Mouse (Mus musculus) kidney, embryonic 15.5 days (tissue): Measurements from ENCODE around the gene Mrgpra1. TPM values are rescaled to one million over a fixed set of nuclear protein-coding genes. Genes with fewer than 3 reads are reported as not detected.
"Not testable (repeated sequence)": the region's sequence is repeated elsewhere in the genome, so short reads cannot be mapped to it uniquely, and the experiment has no call there.

Experiments used
- ATAC-seq: fragments of 200-750 bp; cut with Nextera tagmentation; replicated peaks from 2 replicates; pipeline ENCODE4 v1.8.0; 2017; ENCODE audit warnings: moderate TSS enrichment; ENCODE audit not compliant: low FRiP score
- H3K27ac ChIP-seq: fragments of 300-500 bp; sonication (generic); 2 replicates; pipeline ENCODE4 v1.5.1; 2015; ENCODE audit warnings: mild to moderate bottlenecking, inconsistent platforms
- H3K27me3 ChIP-seq: fragments of 300-500 bp; sonication (generic); 2 replicates; pipeline ENCODE4 v1.6.1; 2015; ENCODE audit warnings: inconsistent platforms
- H3K36me3 ChIP-seq: fragments of 300-500 bp; sonication (generic); 2 replicates; pipeline ENCODE4 v1.6.1; 2015; ENCODE audit warnings: inconsistent platforms
- H3K4me1 ChIP-seq: fragments of 300-500 bp; sonication (generic); 2 replicates; pipeline ENCODE4 v1.6.1; 2015; ENCODE audit warnings: inconsistent platforms
- H3K4me2 ChIP-seq: fragments of 300-500 bp; sonication (generic); 2 replicates; pipeline ENCODE4 v1.6.1; 2015; ENCODE audit warnings: moderate library complexity, mild to moderate bottlenecking, inconsistent platforms
- H3K4me3 ChIP-seq: fragments of 300-500 bp; sonication (generic); replicated peaks from 2 replicates; pipeline ENCODE4 v1.5.1; 2015; ENCODE audit warnings: mild to moderate bottlenecking, inconsistent platforms
- H3K9ac ChIP-seq: fragments of 300-500 bp; sonication (generic); 2 replicates; pipeline ENCODE4 v1.6.1; 2015; ENCODE audit warnings: mild to moderate bottlenecking, inconsistent platforms
- H3K9me3 ChIP-seq: fragments of 300-500 bp; sonication (generic); replicated peaks from 2 replicates; pipeline ENCODE4 v1.6.1; 2016; ENCODE audit warnings: inconsistent platforms
- WGBS: fragments of 180-500 bp; shearing (Covaris S2); methylation state at CpG from one replicate; pipeline ENCODE4 v1.1.7; 2015; ENCODE audit warnings: mixed read lengths; 5-methylcytosine and 5-hydroxymethylcytosine counted together
- polyA plus RNA-seq: library from polyadenylated mRNA; unstranded; fragments of >200 nt; fragmentation: Nextera tagmentation; extraction: Ambion mirVana; gene quantifications from 2 replicates; pipeline ENCODE4 v1.2.1, GENCODE M21; 2015

The Mrgpra1 gene
- polyA plus RNA-seq: not detected in 2 replicates

DNA sequence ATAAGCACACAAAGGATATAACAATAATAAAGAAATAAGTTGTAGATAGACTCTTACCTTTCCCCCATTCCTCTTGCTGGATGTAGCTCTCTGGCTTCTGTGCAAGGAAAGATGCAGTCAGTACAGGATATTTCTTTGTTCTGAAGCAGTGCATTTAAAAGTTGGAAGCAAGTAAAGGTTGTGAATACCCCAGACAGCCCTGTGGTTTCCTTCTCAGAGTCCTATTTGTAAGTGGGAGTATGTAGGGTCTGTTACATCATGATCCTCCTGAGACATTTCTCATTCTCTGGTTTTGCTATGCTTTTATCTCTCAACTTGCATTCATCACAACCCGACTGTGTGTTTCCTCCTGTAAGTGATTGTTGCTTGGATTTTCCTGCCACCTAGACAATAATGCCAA lies at the start of gene Mrgpra1:
TSS of gene Mrgpra1 (minus strand) at position 101 of the 400 bp plus-strand sequence.
- 82% methylated on average over 1 of the region's 1 CpGs for WGBS
- H3K9ac ChIP-seq: no peak within 1 kb of the TSS
- H3K27me3 ChIP-seq: no peaks in the 10 kb centered on the region
- H3K36me3 ChIP-seq: no peaks in the 10 kb centered on the region
- no peak within 1 kb of the TSS for H3K4me3 ChIP-seq
- H3K27ac ChIP-seq: no peak within 1 kb of the TSS
- ATAC-seq: no peak
- peaks cover 4% of the 10 kb centered on the region for H3K9me3 ChIP-seq
- H3K4me1 ChIP-seq: no peaks in the 10 kb centered on the region
- H3K4me2 ChIP-seq: no peak within 1 kb of the TSS

DNA sequence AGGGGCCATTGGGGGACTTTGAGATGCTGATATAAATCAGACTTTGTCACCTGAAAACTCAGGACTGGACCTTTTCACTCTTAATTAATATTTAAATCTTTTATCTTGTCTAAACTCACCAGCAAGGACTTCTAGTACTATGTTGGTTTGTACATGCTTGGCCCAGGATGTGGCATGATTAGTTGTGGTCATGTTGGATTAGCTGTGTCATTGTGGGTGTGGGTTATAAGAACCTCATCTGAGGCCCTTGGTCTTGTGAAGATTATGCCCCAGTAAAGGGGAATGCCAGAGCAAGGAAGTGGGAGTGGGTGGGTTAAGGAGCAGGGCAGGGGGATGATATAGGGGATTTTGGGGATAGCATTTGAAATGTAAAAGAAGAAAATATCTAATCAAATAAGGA lies 47.1 kb upstream of the Mrgpra1 start:
- Histone ChIP-seq H3K27ac (no peak overlapping the region), H3K9me3 (peaks cover 4% of the 10 kb centered on the region; the same call in 1 of the 2 replicates), H3K9ac (no peak overlapping the region), H3K27me3 (no peaks in the 10 kb centered on the region), H3K4me1 (no peaks in the 10 kb centered on the region), H3K36me3 (no peaks in the 10 kb centered on the region), H3K4me3 (no peak overlapping the region), H3K4me2 (no peak overlapping the region)
- ATAC-seq: no peak

DNA sequence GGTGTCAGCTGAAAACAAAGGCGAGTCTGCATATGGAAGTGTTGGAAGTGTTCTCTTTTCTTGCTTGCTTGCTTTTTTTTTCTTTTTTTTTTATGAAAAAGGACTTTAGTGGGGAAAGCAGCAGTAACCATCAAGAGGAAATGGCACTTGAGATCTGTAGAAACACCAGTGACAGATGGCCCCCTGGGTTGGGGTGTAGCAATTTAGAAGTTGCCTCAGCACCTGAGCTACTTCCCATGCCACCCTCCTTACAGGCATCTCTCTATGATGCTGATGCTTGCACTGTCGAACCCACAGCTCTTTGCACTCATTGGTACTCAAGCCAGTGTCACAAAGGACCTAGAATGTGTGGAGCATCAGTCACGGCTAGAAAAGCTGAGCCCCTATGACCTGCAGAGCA lies 5.6 kb downstream of the Mrgpra1 start:
- Histone ChIP-seq H3K27me3 (no peaks in the 10 kb centered on the region), H3K4me1 (no peaks in the 10 kb centered on the region), H3K27ac (no peak overlapping the region), H3K9me3 (no peaks in the 10 kb centered on the region), H3K36me3 (no peaks in the 10 kb centered on the region), H3K4me3 (no peak overlapping the region), H3K4me2 (no peak overlapping the region), H3K9ac (no peak overlapping the region)
- no peak for ATAC-seq
- 72% methylated on average over 3 of the region's 3 CpGs for WGBS

DNA sequence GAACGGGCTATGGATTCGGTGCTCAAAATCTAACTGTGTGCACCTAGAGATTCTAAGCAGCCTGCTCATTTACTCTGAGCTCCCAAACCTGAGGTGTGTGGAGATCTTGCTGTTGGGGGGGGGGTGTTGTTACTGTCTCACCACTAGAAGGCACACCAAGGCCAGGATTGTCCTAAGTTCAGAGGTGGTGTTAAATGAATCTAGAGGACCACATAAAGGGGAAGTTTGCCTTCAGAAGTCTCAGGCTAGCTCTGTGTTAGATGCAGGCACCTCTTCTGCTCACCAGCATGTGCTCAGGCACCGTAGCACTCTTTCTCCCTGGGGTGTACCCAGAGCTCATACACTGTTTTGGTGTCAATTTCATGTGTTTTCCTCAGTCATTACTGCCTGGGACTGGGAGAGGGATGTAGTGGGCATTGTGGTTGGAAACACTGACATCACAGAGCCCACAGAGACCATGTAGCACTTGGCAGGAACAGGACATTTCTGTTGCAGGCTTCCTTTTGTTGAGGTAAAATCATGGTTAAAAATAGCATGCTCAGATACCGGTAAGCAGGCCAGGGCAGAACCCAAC lies 8.0 kb downstream of the Mrgpra1 start:
- Histone ChIP-seq H3K4me3 (no peak overlapping the region), H3K4me2 (no peak overlapping the region), H3K27me3 (no peaks in the 10 kb centered on the region), H3K4me1 (no peaks in the 10 kb centered on the region), H3K27ac (no peak overlapping the region), H3K36me3 (no peaks in the 10 kb centered on the region), H3K9ac (no peak overlapping the region), H3K9me3 (no peaks in the 10 kb centered on the region)
- WGBS: 84% methylated on average over 4 of the region's 4 CpGs
- ATAC-seq: no peak

DNA sequence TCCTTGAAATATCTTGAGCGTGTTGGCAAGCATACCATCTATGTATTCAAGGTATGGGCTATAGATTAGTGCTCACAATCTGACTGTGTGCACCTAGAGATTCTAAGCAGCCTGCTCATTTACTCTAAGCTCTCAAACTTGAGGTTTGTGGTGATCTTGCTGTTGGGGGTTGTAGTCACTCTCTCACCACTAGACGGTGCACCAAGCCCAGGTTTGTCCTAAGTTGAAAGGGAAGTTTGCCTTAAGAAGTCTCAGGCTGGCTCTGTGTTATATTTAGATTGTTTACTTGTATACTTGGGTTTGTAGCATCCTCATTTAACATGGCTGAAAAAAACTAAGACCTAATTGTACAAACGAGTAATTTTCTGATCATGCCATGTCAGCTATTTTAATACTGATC lies 12.2 kb downstream of the Mrgpra1 start:
- H3K36me3 ChIP-seq, H3K4me1 ChIP-seq, H3K9ac ChIP-seq, H3K27me3 ChIP-seq, H3K27ac ChIP-seq, ATAC-seq, H3K4me3 ChIP-seq, H3K4me2 ChIP-seq, H3K9me3 ChIP-seq: not testable (repeated sequence)
- 82% methylated on average over 3 of the region's 3 CpGs for WGBS

DNA sequence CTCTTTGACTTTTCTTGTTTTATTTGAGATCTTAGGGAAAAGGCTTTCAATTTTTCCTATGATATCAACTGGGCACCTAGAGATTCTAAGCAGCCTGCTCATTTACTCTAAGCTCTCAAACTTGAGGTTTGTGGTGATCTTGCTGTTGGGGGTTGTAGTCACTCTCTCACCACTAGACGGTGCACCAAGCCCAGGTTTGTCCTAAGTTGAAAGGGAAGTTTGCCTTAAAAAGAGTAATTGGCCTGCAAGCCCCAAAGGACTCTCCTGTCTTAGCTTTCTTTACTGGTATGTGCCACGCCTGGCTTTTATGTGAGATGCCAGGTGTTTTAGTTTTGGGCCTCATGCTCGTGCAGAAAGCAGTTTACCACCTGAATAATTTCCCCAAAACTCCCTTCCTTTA lies 12.7 kb downstream of the Mrgpra1 start:
- H3K4me3 ChIP-seq, H3K9me3 ChIP-seq, H3K36me3 ChIP-seq, ATAC-seq, H3K4me1 ChIP-seq, H3K27me3 ChIP-seq, H3K9ac ChIP-seq, H3K4me2 ChIP-seq, H3K27ac ChIP-seq: not testable (repeated sequence)
- WGBS: 70% methylated on average over 3 of the region's 3 CpGs

DNA sequence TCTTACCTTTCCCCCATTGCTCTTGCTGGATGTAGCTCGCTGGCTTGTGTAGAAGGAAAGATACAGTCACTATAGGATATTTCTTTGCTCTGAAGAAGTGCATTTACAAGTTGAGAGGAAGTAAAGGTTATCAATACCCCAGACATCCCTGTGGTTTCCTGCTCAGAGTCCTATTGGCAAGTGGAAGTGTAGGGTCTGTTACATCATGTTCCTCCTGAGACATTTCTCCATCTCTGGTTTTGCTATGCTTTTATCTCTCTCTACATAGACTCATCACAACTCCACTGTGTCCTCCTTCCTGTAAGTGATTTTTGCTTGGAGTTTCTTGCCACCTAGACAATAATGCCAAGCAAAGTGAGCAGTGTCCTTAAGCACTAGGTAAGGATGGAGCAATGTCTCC lies 35.7 kb downstream of the Mrgpra1 start:
- H3K27ac ChIP-seq: no peak overlapping the region
- no peak overlapping the region for H3K4me2 ChIP-seq
- H3K36me3 ChIP-seq: no peaks in the 10 kb centered on the region
- H3K9ac ChIP-seq: no peak overlapping the region
- H3K9me3 ChIP-seq: 0 out of 2 replicates have a peak, but pooled peaks cover 4% of the 10 kb centered on the region
- no peak overlapping the region for H3K4me3 ChIP-seq
- WGBS: 55% methylated on average over 1 of the region's 1 CpGs
- H3K27me3 ChIP-seq: no peaks in the 10 kb centered on the region
- no peak for ATAC-seq
- H3K4me1 ChIP-seq: no peaks in the 10 kb centered on the region

DNA sequence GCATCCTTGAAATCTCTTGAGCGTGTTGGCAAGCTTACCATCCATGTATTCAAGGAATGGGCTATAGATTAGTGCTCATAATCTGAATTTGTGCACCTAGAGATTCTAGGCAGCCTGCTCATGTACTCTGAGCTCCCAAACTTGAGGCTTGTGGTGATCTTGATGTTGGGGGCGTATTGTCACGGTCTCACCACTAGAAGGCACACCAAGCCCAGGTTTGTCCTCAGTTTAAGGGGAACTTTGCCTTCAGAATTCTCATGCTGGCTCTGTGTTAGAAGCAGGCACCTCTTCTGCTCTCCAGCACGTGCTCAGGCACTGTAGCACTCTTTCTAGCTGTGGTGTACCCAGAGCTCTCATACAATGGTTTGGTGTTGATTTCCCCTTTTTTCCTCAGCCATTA lies 41.8 kb downstream of the Mrgpra1 start:
- ATAC-seq: no peak
- H3K36me3 ChIP-seq: no peaks in the 10 kb centered on the region
- 36% methylated on average over 4 of the region's 4 CpGs for WGBS
- H3K4me2 ChIP-seq: no peak overlapping the region
- H3K9ac ChIP-seq: no peak overlapping the region
- H3K27ac ChIP-seq: no peak overlapping the region
- peaks cover 8% of the 10 kb centered on the region; the same call in 1 of the 2 replicates for H3K9me3 ChIP-seq
- no peaks in the 10 kb centered on the region for H3K4me1 ChIP-seq
- no peaks in the 10 kb centered on the region for H3K27me3 ChIP-seq
- H3K4me3 ChIP-seq: no peak overlapping the region

DNA sequence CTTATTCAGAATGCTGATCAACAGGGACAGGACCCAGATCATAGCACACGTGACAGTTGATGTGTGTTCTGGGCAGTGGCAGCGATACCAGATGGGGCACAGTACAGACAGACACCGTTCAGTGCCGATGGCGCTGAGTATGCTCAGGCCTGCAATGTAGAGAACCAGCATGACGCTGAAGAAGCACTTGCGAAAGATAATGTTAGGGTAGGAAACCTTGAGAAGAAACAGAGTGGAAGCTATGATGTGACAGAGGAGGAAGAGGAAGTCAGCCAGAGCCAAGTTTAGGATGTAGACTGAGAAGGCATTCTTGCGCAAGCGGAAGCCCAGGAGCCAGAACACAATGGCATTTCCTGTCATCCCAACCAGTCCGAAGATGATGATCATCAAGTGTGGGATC lies 44.2 kb downstream of the Mrgpra1 start:
- Histone ChIP-seq H3K4me1 (no peaks in the 10 kb centered on the region), H3K4me2 (no peak overlapping the region), H3K9me3 (peaks cover 4% of the 10 kb centered on the region; the same call in 1 of the 2 replicates), H3K36me3 (no peaks in the 10 kb centered on the region), H3K4me3 (no peak overlapping the region), H3K9ac (no peak overlapping the region), H3K27me3 (no peaks in the 10 kb centered on the region), H3K27ac (no peak overlapping the region)
- 92% methylated on average over 10 of the region's 10 CpGs for WGBS
- no peak for ATAC-seq

DNA sequence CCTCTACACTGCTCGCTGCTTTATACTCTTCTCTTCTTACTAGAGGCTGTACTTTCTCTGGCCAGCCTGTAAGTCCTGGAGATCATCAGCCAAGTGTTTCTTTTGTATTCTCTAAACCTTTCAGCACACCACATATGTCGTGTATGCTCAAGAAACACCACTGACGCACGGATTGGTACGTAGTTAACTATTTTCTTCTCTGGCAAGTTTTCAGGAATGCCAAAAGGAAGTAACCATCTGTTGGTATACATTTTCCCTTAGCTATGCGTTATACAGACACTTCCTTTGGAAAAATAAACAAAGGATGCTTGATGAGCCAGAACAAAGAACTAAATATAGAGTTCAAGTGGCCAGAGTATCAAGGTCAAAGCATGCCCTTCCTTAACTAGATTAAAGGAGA lies 49.4 kb downstream of the Mrgpra1 start:
- not testable (repeated sequence) for H3K36me3 ChIP-seq, H3K27me3 ChIP-seq, H3K4me2 ChIP-seq, H3K27ac ChIP-seq, H3K9ac ChIP-seq, H3K4me3 ChIP-seq, ATAC-seq, H3K9me3 ChIP-seq, H3K4me1 ChIP-seq
- WGBS: 83% methylated on average over 5 of the region's 6 CpGs

DNA sequence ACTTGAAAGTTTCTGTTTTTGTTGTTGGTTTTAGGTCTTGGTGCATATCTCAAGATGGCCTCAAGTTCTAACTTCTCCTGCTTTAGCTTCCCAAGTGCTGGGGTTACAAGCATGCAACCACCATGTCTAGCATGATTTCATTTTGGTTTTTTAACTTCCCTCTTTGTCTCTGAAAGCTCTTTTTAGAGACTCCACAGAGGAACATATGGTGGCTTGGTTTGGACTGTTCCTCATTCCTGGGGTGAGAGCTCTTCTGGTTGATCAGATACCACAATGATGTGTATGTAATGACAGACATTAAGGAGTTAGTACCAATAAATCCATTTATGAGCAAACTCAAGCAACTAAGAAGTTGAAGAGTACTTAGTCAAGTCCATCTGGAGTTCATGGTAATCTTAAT lies 54.4 kb downstream of the Mrgpra1 start:
- H3K27me3 ChIP-seq, H3K4me1 ChIP-seq, H3K9me3 ChIP-seq, H3K36me3 ChIP-seq, ATAC-seq, H3K4me2 ChIP-seq, H3K27ac ChIP-seq, H3K4me3 ChIP-seq, H3K9ac ChIP-seq: not testable (repeated sequence)
